Mouse (Mus musculus) frontal cortex, adult (tissue): ENCODE measurements around the gene Ergic1.

Experiments
- ATAC-seq: cut with Nextera tagmentation; 2 replicates; pipeline ENCODE4 v1.9.2; 2017; ENCODE audit warnings: mild to moderate bottlenecking, moderate library complexity, mixed read lengths; ENCODE audit not compliant: low TSS enrichment

Ergic1 gene

GRCm38 (mm10) chr17:26561290-26561640, at the start of gene Ergic1:
Ergic1 (plus strand) TSS chr17:26561489.
- ATAC-seq, result peak; percentile 91

- no peak for ATAC-seq
Observed at GRCm38 (mm10) chr17:26511816-26512774, 49.2 kb upstream of the Ergic1 start.

- peak; percentile 25; the same call in 1 of the 2 replicates for ATAC-seq
Observed at GRCm38 (mm10) chr17:26512961-26513360, 48.3 kb upstream of the Ergic1 start.

DNA sequence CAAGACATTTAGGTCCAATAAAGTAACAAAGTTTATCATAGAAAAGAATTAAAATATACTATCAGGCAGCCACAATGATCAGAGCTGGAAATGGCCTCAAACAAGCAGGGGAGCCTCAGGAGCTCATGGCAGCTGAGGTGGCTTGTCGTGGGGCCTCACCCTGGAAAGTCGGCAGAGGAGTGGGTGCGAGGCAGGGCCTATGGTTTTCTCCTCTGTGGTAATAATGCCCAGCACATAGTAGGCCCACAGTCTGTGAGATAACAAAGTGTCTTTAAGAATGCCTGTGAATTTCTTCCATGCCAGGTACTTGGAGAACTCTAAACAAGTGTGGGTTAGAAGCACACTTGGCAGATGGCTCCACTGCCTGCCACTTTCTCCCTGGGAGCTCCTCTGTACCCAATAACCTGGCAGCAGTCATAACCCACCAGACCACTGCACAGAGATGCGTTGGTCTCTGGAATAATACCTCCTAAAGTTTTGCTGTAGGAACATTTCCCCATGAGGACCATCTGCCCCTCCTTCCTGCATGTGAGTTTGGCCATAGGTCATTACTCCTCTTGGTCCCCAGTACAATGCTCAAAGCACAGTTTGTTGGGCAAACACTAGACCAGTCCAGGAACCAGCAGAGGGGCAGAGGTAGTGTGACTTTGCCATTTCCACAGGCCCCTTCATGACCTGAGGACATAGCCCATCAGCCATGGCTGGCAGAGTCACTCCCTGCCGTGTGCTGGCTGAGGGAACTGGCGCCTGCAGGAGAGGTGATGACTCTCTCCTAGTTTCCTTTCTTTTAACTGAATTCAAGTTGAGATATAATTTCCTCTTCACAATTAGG, 47.6 kb upstream of the Ergic1 start:
- no peak for ATAC-seq

- ATAC-seq, result no peak
Observed at GRCm38 (mm10) chr17:26514581-26515030, 46.7 kb upstream of the Ergic1 start.

DNA sequence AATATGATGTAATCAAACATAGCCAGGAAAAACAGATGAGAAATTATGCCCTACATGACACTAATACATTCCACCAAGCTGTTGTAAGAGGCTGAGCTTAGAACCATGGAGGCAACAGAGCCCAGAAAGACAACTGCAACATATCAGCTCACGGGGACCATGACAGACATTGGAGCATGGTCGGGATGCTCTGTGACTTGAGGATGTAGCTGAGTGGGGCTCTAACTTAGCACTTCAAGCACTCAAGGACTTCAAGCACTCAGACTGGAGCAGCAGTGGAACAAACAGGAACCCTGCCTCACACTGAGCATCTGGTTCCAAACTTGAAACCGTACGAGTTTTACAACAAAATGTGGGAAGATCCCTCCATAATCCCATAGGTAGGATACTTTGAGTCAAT, 45.6 kb upstream of the Ergic1 start:
- ATAC-seq, result no peak

- ATAC-seq, result no peak
Observed at GRCm38 (mm10) chr17:26518306-26518705, 43.0 kb upstream of the Ergic1 start.

- no peak for ATAC-seq
Observed at GRCm38 (mm10) chr17:26522711-26523110, 38.6 kb upstream of the Ergic1 start.

- ATAC-seq, result no peak
Observed at GRCm38 (mm10) chr17:26524316-26524715, 37.0 kb upstream of the Ergic1 start.

- no peak for ATAC-seq
Observed at GRCm38 (mm10) chr17:26524801-26525200, 36.5 kb upstream of the Ergic1 start.

DNA sequence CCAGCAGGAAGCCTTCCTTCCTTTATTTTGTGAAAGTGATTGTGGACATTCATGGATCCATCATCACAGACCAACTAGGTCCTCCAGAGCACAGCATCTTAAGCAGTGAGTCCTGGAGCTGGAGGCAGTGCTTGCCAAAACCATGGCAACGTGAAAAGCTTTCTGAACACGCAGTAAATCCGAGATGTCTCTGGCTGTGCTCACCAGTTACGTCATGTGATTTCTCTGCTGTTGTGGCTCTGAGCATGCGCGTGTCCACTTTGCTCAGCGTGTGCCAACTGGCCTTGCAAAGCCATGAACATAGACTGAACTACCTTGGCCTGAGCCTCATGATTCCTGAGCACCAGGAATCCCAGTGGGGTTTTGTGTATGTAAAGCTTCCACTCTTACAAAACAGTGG, 36.0 kb upstream of the Ergic1 start:
- peak; percentile 53; the same call in 1 of the 2 replicates for ATAC-seq

DNA sequence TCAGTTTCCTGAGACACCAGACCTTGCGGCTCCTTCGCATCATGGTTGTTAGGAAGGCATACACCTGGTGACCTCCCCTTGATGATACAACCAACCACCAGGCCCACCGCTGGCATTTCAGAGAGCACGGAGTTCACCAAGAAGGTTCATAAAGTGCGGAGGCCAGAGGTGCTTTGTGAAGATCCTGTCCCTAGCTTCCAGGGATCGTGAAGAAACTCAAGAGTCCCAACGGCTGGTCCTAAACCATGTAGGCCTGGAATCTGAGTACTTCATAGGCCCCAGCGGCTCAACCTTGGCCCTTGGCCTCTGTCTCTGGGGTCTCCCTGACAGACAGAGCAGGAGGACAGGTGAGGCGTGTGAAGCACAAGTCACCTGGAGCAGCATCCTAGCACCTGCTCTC, 34.0 kb upstream of the Ergic1 start:
- no peak for ATAC-seq

- no peak for ATAC-seq
Observed at GRCm38 (mm10) chr17:26528751-26529150, 32.5 kb upstream of the Ergic1 start.

DNA sequence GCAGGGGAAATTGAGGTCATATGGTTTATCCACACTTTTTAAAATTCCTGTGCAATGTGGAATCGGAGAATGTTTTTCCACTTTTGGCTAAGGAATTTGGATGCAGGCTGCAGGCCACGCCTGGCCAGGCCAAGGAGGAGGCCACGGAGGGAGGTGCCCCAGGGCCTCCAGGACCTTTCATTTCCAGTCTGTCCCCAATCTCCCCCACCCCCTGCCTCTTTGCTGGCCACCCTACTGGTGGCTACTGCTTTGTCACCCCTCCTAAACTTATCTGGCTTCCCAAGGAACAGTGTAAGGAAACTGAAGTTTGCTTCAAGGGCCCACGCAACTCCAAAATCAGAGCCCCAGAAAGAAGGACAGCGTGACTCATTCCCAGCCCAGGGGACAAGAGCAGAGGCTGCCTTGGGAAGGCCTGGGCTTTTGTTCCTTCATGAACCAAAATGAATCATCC, 31.5 kb upstream of the Ergic1 start:
- ATAC-seq, result peak; percentile 60; the same call in 1 of the 2 replicates

GRCm38 (mm10) chr17:26530590-26531081, 30.7 kb upstream of the Ergic1 start:
- no peak for ATAC-seq

- no peak for ATAC-seq
Observed at GRCm38 (mm10) chr17:26531395-26532027, 29.8 kb upstream of the Ergic1 start.

DNA sequence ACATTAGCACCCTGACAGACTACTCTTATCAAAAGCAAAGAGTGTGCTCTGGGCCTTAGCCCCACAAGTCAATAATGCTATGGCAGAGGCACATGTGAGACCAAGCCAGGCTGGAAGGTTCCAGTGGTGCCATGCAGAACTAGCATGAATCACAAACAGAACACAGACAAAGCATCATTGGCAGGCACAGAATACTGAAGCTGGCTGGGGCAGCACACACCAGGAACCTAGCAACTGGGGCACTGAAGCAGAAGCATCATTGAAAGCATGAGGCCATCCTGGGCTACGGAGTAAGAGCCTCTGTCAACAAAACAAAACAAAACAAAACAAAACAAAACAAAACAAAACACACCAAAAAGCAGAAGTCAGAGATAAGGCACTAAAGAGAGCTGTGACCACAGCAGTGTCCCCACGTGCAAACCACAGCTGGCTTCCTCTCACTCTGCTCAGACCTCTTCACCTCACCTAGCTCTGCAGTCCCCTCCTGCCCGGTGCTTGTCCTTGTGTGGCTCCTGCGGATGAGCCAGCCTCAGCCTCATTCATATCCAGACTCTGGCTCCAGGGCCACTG, 28.7 kb upstream of the Ergic1 start:
- ATAC-seq, result no peak

DNA sequence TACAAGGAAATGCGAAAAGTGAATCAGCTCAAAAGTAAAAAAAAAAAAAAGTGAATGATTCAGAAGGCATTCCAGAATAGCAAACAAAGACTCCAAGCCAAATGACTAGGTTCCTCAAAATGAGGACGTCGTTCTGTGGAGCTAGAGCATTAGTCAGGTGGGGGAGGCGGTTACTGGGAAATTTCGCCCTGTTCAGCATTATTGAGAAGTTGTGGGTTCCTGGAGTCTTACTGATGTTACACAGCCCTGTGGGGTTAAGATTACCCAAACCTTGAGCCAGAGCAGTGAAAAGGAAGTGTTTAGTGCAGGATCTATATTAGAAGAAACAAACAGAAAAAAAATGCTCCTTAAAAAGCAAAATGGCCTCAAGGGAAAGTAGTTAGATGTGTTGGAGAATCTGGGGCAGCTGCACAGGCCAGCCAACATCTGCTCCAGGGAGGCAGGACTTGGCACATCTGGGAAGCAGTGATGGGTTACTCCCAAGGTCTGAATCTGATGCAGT, 27.4 kb upstream of the Ergic1 start:
- 0 out of 2 replicates have a peak, but pooled peaks have one; percentile 24 for ATAC-seq

DNA sequence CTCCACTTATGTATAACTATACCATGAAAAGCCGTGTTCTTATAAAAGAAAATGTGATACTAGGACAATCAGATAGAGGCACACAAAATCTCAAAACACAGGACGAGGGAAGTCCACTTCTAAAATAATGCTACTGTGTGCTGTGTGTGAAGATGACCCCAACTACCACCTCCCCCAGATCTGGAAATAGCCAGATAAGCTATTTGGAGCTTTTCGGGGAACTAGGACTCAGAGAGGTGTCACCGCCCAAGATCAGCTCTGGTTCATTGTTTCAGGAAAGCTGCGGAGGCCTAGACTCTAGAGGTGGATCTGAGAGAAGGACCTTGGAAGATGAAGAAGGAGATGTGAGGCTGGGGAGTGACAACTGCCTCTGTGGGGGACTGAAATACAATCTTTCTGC, 26.6 kb upstream of the Ergic1 start:
- ATAC-seq, result no peak

DNA sequence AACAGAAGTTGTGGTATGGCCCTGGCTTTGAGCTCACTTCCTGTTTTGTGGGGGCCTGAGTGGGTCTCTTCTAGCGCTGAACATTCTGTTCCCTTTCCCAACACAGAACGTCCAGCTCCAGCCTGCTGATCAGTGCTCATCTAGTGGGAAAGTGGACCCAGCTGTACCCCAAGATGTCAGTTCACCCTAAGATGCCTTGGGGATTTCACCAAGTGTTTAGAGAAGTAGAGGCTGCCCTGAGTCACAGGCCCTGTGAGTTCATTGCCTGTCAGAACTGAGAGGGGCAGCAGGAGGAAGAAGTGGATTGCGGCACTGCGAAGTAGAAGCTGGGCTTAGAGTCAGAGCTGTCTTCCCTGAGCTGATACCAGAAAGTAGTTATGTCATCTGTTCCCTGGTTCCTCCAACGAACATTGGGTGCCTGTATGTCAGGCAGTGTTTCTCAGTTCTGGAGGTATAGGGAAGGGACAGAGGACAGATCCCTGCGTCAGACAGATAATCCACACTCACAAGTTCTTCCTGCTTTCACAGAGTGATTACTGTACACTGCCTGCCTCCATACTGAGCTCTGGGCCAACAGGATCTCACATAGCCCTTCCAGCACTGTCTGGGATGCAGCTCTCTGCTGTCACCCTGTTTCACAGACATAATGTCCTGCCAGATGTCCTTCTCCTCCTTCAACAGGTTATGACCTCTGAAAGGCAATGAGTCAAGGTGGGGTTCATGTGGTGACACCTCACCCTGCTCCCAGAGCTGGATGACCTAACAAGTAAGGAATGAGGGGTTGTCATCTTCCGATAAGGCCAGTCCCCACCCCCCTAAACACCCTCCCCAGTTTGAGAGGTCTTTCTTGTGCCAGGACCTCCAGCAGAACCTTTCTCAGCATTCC, 25.8 kb upstream of the Ergic1 start:
- ATAC-seq, result no peak
